Mouse (Mus musculus) forebrain, embryonic 12.5 days (tissue): ENCODE data around the gene Fkbp4. TPM values are rescaled to one million over a fixed set of nuclear protein-coding genes. Genes with fewer than 3 reads are reported as not detected.

Experiments used
- polyA plus RNA-seq: library from polyadenylated mRNA; unstranded; fragments of >200 nt; fragmentation: Nextera tagmentation; extraction: Ambion mirVana; gene quantifications from 2 replicates; pipeline ENCODE4 v1.2.1, GENCODE M21; 2016

Fkbp4 gene
- polyA plus RNA-seq, 1 experiment from 2014 or later: 525 TPM

Other genes with a start within 250 kb of the Fkbp4 start
- 0.85 and 0.88 TPM in 2 replicates for gene Tead4, start 137.9 kb downstream of the Fkbp4 start, polyA plus RNA-seq
- gene Tulp3, start 82.8 kb downstream of the Fkbp4 start, polyA plus RNA-seq: 15.4 and 19.7 TPM in 2 replicates
- 178 and 183 TPM in 2 replicates for gene Rhno1, start 75.8 kb downstream of the Fkbp4 start, polyA plus RNA-seq
- gene Foxm1, start 75.7 kb downstream of the Fkbp4 start, polyA plus RNA-seq: 74.6 and 86.2 TPM in 2 replicates
- 0.88 and 1.0 TPM in 2 replicates for gene Tex52, start 63.2 kb downstream of the Fkbp4 start, polyA plus RNA-seq
- gene Gm44596, start 63.2 kb downstream of the Fkbp4 start, polyA plus RNA-seq: not detected in 2 replicates
- 3.6 and 3.9 TPM in 2 replicates for gene Nrip2, start 39.4 kb downstream of the Fkbp4 start, polyA plus RNA-seq
- 34.7 and 37.2 TPM in 2 replicates for gene Itfg2, start 13.7 kb downstream of the Fkbp4 start, polyA plus RNA-seq
- gene Pzp, start 88.0 kb upstream of the Fkbp4 start, polyA plus RNA-seq: 0.04 TPM in 1 of 2 replicates, not detected in the other
- 0.57 and 1.2 TPM in 2 replicates for gene A2ml1, start 142.9 kb upstream of the Fkbp4 start, polyA plus RNA-seq
- not detected in 2 replicates for gene Klrb1a, start 184.9 kb upstream of the Fkbp4 start, polyA plus RNA-seq
- not detected in 2 replicates for gene Clec2h, start 223.7 kb upstream of the Fkbp4 start, polyA plus RNA-seq